Mouse (Mus musculus) adrenal gland, postnatal 36 days (tissue): ENCODE measurements at regions not wholly inside any gene's neighbourhood (a gene's known extent, or its start where the extent isn't known, plus 50 kb on each side); places are given as distances from the start of the nearest gene placed in this dataset.

Source experiments
- DNase-seq, 2 experiments: peaks; one replicate each; pipeline ENCODE4 v3.0.0; 2021; ENCODE audit warnings: mixed read lengths in 1 of 2

DNA sequence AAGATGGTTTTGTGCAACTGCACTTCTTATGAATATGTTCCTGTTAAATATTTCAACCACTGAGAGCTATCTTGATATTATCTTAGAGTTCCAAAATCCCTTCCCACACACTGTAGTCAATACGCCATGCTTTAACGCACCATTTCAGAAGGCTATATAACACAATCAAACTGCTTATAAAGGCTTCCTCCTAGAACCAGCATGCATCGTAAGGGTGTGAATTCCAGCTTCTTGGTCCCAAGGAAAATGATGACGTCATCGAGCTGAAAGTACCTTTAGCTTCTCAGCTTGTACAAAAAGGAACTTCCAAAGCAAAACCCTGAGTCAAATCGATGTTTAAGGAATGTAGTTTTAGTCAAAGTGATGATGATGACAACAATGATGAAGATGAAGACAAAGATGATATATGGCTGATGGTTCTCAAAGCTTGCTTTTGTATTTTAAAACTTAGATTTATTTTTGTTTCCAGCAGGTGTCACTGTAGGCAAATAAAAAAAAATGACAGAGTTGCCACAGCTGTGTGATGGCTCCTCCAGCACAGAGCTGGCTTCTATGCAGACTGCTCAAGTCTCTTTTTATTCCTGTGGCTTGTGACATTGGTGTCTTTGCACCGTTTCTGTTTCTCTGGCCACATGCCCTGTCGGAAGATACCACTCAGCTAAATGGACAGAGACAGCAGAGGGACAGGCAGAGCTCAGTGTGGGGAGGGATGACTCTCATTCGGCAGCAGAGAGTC, 150.6 kb upstream of the Dnajc19 start:
- no peak for DNase-seq

DNA sequence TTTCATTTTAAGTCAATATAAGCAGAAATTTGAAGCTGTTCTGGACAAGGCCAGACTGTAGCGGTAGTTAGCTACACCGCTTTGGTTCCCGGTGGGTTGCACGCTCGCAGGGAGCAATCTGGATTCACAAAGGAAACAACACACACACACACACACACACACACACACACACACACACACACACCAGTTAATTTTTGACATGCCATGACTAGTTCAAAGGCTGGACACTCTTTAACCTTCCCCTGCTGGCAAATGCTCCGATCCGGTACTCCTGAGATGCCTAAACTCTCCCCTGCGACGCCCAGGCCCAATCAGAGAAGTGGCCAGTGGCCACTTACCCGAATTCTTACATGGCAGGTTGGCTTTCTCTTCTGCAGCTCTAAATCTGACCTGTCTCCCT, 141.2 kb upstream of the Dnajc19 start:
- DNase-seq: no peak

DNA sequence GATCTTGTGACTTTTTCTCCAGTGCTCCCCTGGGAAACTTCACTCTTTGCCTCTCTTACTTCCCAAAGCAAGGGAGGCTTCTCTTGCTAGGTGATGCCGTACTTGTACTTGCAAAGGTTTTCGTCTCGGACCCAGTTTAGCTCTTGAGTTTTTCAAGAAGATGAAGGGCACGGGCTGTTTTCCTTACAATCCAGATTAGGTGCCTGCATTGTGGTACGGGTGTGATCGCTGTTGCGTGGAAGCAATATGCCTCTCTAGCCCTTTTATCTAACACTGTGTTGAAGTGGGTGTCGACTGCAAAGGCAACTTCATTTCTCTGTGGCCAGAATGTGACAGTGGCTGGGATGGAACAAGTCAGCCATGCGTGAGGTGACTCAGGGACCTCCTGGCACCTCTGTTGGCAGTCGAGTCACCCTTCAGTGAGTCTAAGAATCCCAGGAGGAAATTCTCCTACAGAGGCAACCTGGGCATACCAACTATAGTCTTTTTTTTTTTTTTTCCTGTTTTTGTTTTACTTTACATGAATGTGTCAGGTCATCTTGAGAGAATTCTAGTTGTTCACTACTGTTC, 138.7 kb upstream of the Dnajc19 start:
- DNase-seq: no peak

DNA sequence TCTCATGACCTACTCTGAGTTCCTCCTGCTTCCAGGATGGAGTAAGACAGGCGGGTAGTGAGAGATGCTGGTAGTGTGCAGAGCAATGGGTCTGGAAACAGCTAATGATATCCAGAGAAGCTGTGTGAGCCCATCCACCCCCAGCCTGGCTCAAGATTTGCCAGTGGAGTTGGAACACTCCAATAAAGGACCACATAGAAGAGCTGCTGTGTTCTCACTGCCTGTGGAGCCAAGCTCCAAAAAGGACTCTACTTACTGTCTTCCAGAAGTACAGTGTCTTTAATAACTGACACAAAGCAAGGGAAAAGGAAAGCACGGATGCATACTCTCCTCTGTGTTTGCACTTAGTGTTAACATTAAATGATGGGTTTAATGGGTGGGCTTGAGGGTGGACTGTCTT, 138.0 kb upstream of the Dnajc19 start:
- DNase-seq: no peak

DNA sequence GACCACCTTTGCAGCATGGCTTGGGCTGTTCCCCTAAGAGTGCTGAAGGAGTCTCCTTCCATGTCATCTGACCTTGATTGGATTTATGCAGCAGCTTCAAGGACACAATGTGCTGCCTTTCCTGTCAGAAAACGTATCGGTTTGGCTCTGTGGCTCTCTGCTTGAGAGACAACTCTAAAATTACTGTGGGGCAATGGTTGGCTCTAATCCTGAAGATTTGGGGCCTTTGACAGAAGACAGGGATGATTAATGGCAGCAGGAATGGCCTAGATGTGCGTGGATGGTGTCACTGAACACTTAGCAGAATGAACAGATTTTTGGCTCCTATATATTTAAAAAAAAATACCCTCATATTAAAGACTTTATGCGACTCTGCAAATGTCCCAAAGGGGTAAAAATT, 136.8 kb upstream of the Dnajc19 start:
- DNase-seq: no peak

DNA sequence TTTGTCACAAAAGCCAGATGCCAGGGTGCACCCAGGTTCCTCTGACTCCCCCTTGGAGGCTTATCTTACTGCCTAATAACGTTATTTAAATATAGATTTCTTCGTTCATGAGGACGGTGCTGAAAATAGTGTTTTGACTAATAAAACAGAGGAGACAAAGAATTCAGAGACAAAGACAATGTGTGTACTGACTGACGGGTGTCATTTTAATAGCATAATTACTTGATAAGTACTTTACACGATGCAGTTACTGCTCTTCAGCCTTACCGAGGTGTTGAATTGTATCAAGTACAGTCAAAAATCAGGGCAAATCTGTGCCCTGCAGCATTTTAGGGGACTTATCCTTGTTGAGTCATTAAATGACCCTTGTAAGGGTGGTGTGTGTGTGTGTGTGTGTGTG, 133.1 kb upstream of the Dnajc19 start:
- DNase-seq: no peak

DNA sequence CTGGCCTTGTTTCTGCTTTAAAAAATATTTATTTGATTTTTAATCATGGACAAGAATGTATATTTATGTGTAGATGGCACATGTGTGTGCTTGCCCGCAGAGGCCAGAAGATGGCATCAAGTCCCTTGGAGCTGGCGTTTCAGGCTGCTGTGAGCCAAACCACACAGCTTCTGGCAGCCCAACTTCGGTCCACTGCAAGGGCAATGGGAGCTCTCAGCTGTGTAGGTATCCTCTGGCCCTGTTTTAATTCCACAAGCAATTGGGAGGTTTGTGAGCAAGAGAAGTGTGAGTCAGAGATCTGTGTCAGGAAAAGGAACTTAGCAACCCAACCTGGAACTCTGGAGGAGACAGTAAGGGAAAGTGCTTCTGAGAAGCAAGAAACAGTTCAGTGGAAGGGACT, 125.3 kb upstream of the Dnajc19 start:
- no peak for DNase-seq

DNA sequence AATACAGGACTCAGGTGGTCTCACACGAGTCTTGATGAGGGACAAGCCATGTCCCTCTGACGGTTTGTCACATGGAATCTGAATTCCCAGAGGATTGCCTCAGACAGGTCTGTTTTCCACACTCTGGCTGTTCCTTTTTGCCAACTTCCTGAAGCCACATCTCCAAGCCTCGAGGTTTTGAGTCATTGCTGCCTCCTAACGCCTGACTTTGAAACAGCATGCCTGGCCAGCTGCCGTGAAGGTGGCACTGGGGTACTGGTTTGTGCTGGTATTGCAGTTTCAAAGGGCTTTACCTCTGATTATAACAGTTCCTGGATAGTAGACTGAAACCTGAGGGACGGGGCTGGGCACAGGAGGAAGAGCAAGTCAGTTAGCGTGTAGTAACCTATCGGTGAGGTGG, 117.1 kb upstream of the Dnajc19 start:
- DNase-seq: peak; percentile 1 to 3

DNA sequence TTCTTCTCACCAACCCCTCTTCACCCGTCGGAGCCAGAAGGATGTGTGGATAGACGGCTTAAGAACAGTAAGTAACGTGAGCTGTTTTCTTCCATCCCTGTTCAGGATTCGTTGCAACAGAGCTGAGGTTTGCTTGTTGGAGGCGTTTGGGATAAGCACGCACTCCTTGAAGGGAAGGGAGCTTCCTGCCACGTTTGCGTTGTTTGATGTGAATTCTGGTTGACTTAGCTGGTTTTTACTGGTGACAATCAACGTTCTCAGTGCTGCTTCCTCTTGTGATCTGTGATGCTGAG, 116.0 kb upstream of the Dnajc19 start:
- DNase-seq: no peak

DNA sequence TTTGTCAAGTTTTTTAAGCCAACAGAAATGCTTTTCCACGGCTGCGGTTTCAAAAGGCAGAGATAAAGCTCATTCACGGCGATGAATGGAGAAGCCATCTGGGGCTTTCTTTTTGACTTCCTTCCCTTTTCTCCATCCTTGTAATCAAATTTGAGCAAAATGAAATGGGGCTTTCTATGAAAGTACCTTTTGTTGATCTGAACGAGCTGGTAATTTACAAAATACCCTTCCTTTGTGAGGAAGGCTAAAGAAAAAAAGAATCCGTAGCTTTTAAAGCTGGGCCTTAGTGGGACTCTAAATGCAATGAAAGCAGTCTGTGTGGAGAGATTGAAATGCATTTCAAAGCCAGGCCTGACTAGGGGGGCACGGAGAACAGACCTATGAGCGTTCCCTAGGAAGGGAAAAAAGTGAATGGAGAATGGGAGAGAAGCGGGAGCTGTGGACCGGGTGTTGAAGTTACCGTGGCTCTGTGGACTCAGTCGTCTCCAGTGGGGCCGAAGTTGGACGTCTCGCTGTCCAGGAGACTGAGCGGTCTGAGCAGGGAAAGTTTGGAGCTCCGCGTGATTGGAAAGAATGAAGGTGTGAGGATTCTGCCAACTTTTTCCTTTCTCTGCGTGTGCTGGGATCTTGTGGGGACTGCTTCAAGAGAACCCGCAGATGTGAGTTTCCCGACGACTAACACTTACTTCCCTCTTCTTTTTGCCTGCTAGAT, 115.5 kb upstream of the Dnajc19 start:
- DNase-seq: no peak

DNA sequence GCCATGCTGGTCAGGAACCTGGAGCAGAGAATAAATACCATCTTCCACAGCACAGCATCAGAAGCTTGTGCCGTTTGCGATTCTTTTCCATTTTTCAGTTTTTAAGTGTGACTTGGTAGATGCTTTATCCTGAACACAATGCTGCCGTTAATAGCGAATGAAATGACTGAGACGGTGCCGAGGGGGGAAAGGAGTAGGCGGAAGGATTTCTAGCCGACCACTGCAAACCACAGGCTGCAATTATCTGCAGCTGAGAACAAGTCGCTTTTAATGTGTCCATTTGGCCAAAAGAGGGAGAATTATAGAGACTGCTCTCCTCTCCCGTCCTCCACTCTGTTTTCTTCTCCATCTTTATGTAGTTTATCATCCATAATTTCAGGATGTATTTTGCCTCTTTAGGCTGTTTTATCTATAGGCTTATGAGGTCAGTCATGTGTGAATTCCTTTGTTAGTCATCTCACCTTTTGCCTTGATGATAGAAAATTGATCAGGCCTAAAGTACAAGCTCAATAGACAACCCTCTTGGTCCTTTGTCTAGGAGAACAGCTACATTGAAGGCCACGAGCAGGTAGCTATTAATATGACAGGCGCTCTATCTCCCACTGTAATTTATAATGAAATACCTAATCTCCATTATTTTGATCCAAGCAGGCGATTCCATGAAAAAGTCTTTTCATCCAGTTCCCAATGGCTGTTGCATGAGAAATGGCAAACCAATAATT, 114.8 kb upstream of the Dnajc19 start:
- DNase-seq: no peak

DNA sequence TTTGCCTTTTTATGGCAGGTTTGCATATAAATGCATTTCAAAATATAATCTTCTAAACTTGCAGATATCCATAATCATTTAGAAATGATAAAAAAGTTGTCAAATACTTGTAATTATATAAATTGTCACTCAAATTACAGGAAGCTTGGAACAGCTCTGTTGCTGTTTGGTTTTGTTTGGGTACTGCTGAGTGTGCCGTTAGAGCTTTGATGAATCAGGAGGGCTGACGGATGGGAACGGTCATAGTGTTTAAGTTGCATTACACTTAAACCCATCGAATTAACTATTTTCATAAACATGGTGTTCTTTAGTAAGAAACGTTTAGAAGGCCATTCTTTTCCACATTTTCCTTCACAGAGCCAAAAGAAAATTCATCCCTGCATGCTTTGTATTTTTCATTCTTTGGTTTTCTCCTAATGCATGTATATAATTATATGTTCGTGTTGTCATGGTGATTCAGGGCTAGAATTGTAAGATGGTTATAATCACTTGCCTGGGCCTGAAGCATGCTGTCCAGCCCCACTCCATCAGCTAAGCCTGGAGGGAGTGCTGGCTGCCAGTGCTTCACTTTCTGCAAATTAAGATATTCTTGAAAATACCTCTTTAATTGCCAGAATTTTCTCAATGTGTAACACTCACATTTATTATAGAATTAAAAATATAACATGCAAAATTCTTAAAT, 92.4 kb upstream of the Dnajc19 start:
- no peak for DNase-seq

DNA sequence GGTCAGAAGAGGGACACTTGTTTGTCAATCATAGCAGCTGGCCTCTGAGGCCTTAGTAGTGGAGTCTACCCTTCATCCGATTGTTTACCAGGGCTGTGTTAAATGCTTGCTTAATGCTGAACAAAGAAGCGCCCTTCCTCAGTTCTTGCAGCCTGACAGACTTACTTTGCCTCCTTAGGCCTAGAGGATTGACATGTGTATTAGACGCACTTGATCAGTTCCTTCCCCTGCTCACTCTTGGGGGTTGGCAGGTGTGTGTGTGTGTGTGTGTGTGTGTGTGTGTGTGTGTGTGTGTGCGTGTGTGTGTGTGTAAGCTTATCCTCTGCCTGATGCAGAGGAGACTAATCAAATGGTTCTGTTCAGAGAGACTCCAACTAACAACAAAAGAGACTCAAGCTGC, 91.8 kb upstream of the Dnajc19 start:
- DNase-seq: no peak

DNA sequence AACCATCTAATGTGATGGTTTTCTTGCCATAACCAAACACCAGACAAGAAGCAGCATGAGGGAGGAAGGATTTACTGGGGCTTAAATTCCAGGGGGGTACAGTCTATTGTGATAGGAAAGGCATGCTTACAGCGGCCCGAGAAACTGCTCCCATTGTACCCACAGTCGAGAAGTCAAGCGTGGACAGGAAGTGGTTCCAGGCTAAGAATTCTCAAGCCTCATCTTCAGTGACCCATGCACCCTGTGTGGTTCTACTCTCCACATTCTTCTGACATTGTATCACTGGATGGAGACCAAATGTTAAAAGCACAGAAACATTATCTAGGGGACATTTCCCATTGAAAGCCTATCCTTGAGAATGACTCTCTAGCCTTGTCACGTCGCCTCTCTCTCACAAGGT, 90.8 kb upstream of the Dnajc19 start:
- DNase-seq: no peak

DNA sequence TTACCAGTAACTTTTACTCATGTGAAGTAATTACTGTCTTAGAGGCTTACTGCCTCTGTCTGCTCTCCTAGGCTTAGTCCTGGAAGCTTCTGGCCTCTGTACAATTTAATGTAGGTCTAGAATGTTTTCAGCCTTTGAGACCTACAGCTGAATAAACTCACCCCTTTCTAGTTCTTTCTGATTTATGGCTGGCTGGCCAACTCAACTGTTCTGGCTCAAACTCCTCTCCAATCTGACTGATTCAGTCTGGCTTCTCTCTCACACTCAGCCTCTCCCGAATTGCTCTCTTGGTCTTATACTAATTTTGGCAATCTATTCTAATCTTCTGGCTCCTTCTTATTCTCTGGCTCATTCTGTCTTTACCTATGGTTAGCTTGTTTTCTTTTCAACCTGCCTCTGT, 87.0 kb upstream of the Dnajc19 start:
- DNase-seq: no peak

DNA sequence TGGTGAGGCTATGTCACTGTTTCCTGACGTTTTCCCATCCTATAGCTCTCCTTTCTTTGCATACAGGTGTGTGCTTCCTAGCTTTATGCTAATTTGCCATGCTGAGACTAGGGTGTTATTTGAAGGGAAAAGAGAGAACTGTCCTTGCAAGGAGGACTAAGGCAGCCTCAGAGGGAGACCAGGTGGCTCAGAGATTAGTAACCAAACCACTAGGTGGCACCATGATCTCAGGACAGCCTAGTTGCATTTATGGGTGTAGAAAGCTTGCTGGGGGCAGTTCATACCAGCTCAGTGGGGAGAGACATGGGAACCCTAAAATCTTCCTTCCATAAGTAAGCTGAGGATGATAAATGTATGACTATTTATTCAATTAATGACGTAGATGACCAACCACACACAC, 68.9 kb upstream of the Dnajc19 start:
- no peak for DNase-seq

DNA sequence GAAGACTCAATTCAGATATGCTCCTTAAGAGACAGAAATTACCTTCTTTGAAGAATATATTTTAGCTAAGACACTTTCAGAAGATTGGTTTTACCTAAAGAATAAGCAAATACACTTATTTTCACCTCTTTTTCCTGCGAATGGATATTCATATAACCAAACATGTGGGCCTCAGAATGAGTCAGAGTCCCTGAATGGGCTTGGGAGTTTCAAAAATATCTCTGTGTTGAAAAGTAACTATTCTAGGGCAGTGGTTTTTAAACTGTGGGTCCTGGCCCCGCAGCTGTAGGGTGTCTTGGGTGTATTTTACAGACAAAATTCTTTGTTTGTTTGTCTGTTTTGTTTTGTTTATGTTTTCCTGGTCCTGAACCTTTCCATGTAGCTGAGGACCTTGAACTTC, 62.5 kb upstream of the Dnajc19 start:
- no peak for DNase-seq

DNA sequence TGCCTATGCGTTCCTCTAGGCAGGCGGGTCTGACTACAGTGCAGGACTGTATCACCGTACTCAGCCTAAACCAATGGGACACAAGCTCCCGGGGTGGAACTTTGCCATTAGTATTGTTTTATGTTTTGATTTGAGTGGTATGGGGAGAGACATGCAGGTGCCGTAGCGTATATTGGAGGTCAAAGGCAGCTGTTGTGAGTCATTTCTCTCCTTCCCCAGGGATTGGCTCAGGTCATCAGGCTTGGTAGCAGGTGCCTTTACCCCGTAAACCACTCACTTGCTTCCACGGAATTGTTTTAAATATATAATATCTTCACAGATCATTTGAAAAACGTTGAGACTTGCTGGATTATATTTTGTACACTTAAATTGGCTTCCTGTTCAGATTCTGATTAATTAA, 58.1 kb upstream of the Dnajc19 start:
- no peak for DNase-seq

DNA sequence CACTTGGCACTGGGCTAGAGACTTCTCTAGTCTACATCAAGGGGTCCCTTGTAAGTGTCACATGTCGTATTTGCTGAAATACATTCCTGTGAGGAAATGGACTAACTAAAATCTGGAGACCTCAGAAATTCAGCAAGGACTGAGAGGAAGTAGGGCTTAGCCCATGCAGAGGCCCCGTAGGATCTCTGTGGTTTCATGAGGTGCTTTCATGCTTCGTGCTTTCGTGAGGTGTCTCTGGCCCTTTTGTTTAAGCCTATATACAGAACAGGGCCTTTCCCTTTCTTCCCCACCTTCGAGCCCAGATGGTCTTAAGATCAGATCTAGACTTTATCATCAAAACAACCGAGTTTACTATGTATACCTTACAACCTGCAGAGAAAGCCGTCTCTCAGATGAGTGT, 56.9 kb upstream of the Dnajc19 start:
- no peak for DNase-seq

DNA sequence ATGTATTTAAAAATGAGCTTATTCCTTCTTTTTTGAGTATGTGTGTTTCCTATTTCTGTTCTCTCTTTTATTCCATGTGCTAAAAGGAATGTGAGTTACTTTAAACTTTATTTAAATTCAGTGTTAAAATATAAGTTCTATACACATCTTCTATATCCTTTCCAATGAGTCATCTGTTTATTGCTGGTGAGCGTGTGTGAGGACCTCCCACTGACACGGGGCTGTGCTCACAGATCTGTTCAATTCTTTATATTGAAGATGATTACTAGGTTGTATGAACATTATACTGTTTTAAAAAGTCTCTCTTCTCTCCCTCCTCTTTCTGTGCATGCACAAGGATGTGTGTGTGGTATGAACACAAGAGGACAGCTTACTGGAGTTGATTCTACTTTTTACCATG, 55.3 kb upstream of the Dnajc19 start:
- no peak for DNase-seq
